Mouse (Mus musculus): ENCODE results near the gene Mtx1.

GRCm38 (mm10) chr3:89247466-89247865, 20.6 kb upstream of the Mtx1 start:
- TF ChIP-seq CTCF (IDR thresholded peaks at IDR 0.05; ENCODE audit: low read depth): no peak
- TF ChIP-seq EP300 (IDR thresholded peaks at IDR 0.05; ENCODE audit: low read depth): no peak
